8 mouse cellular contexts compared by ENCODE assay signal in genomic region chr16:30602684-30603530, GRCm38 (mm10). TPM values are rescaled to one million over a fixed set of nuclear protein-coding genes. Genes with fewer than 3 reads are reported as not detected.
DNase-seq lines count a peak whose midpoint lies in the region; ATAC-seq lines count a peak whose summit lies in the region.

No protein-coding gene starts in this region.

- peaks cover 42% of the 10 kb centered on the region for H3K4me1 ChIP-seq in hindbrain, embryonic 15.5 days (replicated peaks)

- ATAC-seq in hindbrain, embryonic 15.5 days (ENCODE audit: low FRiP score, low read depth): no peak

- H3K4me2 ChIP-seq in hindbrain, embryonic 15.5 days: peak overlapping the region; percentile 82

- no peaks in the 10 kb centered on the region for H3K36me3 ChIP-seq in hindbrain, embryonic 15.5 days

- 30% methylated on average over 18 of the region's 18 CpGs for WGBS in hindbrain, embryonic 15.5 days

- H3K9ac ChIP-seq in hindbrain, embryonic 15.5 days: no peak overlapping the region

- H3K27ac ChIP-seq in hindbrain, embryonic 15.5 days (replicated peaks): no peak overlapping the region

- peak; percentile 18 to 29 for DNase-seq in heart, adult 18-20 months
- no peak for DNase-seq in heart, adult 8-10 months (ENCODE audit: low spot score)
- DNase-seq in ZHBTc4 (ENCODE audit: low read depth, low spot score): peak; percentile 64
- DNase-seq in mesoderm, embryonic 11.5 days (ENCODE audit: low read depth, low spot score): peak; percentile 51
- no peak for DNase-seq in urinary bladder, postnatal 14 days (ENCODE audit: low spot score)
- no peak for DNase-seq in cerebellum, adult 9-11 months
- no peak for DNase-seq in right cerebral cortex, adult 2 months (ENCODE audit: low spot score in 2 of 2)

- H3K9me3 ChIP-seq in hindbrain, embryonic 15.5 days: no peaks in the 10 kb centered on the region

- H3K4me3 ChIP-seq in hindbrain, embryonic 15.5 days: peak overlapping the region; percentile 10; the same call in 1 of the 2 replicates

- 0 out of 2 replicates have a peak, but pooled peaks cover 7% of the 10 kb centered on the region for H3K27me3 ChIP-seq in hindbrain, embryonic 15.5 days

RNA-seq across cellular contexts. Expression of gene Fam43a, which starts 3.4 kb away (rescaled TPM):
- 10 to 100 TPM; 18.8 to 20.9 TPM for total RNA-seq in heart, adult 18-20 months (2021)
- total RNA-seq in heart, adult 8-10 months (2022): 10 to 100 TPM; 19.6 to 26.6 (median 23.8) TPM
- polyA plus RNA-seq in hindbrain, embryonic 15.5 days (2015; fragmentation: Nextera tagmentation; extraction: Ambion mirVana): 19.6 and 21.6 TPM in 2 replicates

RNA-seq across cellular contexts. Expression of gene Lsg1, which starts 15.5 kb away (rescaled TPM):
- 10 to 100 TPM; 19.5 to 23.4 TPM for total RNA-seq in heart, adult 18-20 months (2021)
- total RNA-seq in heart, adult 8-10 months (2022): 10 to 100 TPM; 15.3 to 21.1 (median 19.7) TPM
- 45.5 and 45.7 TPM in 2 replicates for polyA plus RNA-seq in hindbrain, embryonic 15.5 days (2015; fragmentation: Nextera tagmentation; extraction: Ambion mirVana)

RNA-seq across cellular contexts. Expression of gene Tmem44, which starts 52.3 kb away (rescaled TPM):
- total RNA-seq in heart, adult 18-20 months (2021): 1 to 10 TPM; 3.8 to 4.4 TPM
- total RNA-seq in heart, adult 8-10 months (2022): 1 to 10 TPM; 4.1 to 7.0 (median 5.2) TPM
- 67.9 and 72.6 TPM in 2 replicates for polyA plus RNA-seq in hindbrain, embryonic 15.5 days (2015; fragmentation: Nextera tagmentation; extraction: Ambion mirVana)

Comparison
In these comparisons a context has a peak if more than half of its experiments do, and no peak if none do; other contexts are left out.
1. DNase-seq: peak in heart, adult 18-20 months (2 of 2), ZHBTc4 (single experiment) and mesoderm, embryonic 11.5 days (single experiment); none in heart, adult 8-10 months (single experiment), urinary bladder, postnatal 14 days (single experiment), cerebellum, adult 9-11 months (single experiment) and right cerebral cortex, adult 2 months (0 of 2).